Mouse (Mus musculus) MEL-GATA-1-ER (cell line): ENCODE measurements around the gene Amigo3.
"Not testable (repeated sequence)": the region's sequence is repeated elsewhere in the genome, so short reads cannot be mapped to it uniquely, and the experiment has no call there.

Source experiments
- DNase-seq: peaks from one replicate; pipeline ENCODE4 v3.0.0-alpha.2; 2012; ENCODE audit warnings: low read depth; ENCODE audit errors: extremely low read depth

Gene Amigo3

GRCm38 (mm10) chr9:108052885-108053664 is at the start of gene Amigo3:
Gene Amigo3, plus strand, starts transcription at chr9:108053159.
- DNase-seq = peak; percentile 91

GRCm38 (mm10) chr9:108003531-108003890 is 49.4 kb upstream of the Amigo3 start:
- DNase-seq = no peak

- DNase-seq = no peak
Observed at GRCm38 (mm10) chr9:108008041-108008440, 44.9 kb upstream of the Amigo3 start.

- no peak for DNase-seq
Observed at GRCm38 (mm10) chr9:108010385-108010784, 42.6 kb upstream of the Amigo3 start.

- DNase-seq = not testable (repeated sequence)
Observed at GRCm38 (mm10) chr9:108013577-108013976, 39.4 kb upstream of the Amigo3 start.

- no peak for DNase-seq
Observed at GRCm38 (mm10) chr9:108017127-108017526, 35.8 kb upstream of the Amigo3 start.

- no peak for DNase-seq
Observed at GRCm38 (mm10) chr9:108020741-108021140, 32.2 kb upstream of the Amigo3 start.

GRCm38 (mm10) chr9:108023216-108023615 is 29.7 kb upstream of the Amigo3 start:
- no peak for DNase-seq

- DNase-seq = no peak
Observed at GRCm38 (mm10) chr9:108026584-108026983, 26.4 kb upstream of the Amigo3 start.

- no peak for DNase-seq
Observed at GRCm38 (mm10) chr9:108027867-108028266, 25.1 kb upstream of the Amigo3 start.

GRCm38 (mm10) chr9:108032126-108032525 is 20.8 kb upstream of the Amigo3 start:
- no peak for DNase-seq

- DNase-seq = peak; percentile 31
Observed at GRCm38 (mm10) chr9:108035331-108036156, 17.4 kb upstream of the Amigo3 start.

- DNase-seq = no peak
Observed at GRCm38 (mm10) chr9:108044751-108045492, 8.0 kb upstream of the Amigo3 start.

GRCm38 (mm10) chr9:108046582-108046981 is 6.4 kb upstream of the Amigo3 start:
- DNase-seq = no peak

GRCm38 (mm10) chr9:108047601-108048565 is 5.1 kb upstream of the Amigo3 start:
- DNase-seq = peak; percentile 30

- peak; percentile 23 for DNase-seq
Observed at GRCm38 (mm10) chr9:108048566-108048955, 4.4 kb upstream of the Amigo3 start.

GRCm38 (mm10) chr9:108049016-108049455 is 3.9 kb upstream of the Amigo3 start, which contains the start of gene Gmppb:
Gene Gmppb, plus strand, starts transcription at chr9:108049242.
- peak; percentile 96 for DNase-seq

- DNase-seq = peak; percentile 19
Observed at GRCm38 (mm10) chr9:108049561-108050251, 3.3 kb upstream of the Amigo3 start.

GRCm38 (mm10) chr9:108051184-108051930 is 1.6 kb upstream of the Amigo3 start:
- DNase-seq = no peak
